Mouse (Mus musculus) erythroblast, adult 5-6 weeks (primary cell): ENCODE results near the gene Srgap3. TPM values are rescaled to one million over a fixed set of nuclear protein-coding genes. Genes with fewer than 3 reads are reported as not detected.

Experiments used
- ATAC-seq: replicated peaks from 2 replicates; pipeline ENCODE4 v1.8.0; 2016; ENCODE audit warnings: moderate number of reproducible peaks, mild to moderate bottlenecking, moderate TSS enrichment, inconsistent platforms; ENCODE audit not compliant: poor library complexity, low FRiP score, severe bottlenecking
- total RNA-seq, 2 experiments: library from RNA; stranded (forward) in 1 of 2; stranded (reverse) in 1 of 2; fragments of 150-400 nt in 1 of 2; fragments of 200-764, 138-1000 nt in 1 of 2; gene quantifications; 2 replicates each; pipeline versions ENCODE4 v1.2.3 to v1.2.4; 2015 to 2017; ENCODE audit warnings: low replicate concordance in 2 of 2

The Srgap3 gene
- total RNA-seq, 2 experiments from 2014 or later = 0.09 TPM; not detected in 1

DNA sequence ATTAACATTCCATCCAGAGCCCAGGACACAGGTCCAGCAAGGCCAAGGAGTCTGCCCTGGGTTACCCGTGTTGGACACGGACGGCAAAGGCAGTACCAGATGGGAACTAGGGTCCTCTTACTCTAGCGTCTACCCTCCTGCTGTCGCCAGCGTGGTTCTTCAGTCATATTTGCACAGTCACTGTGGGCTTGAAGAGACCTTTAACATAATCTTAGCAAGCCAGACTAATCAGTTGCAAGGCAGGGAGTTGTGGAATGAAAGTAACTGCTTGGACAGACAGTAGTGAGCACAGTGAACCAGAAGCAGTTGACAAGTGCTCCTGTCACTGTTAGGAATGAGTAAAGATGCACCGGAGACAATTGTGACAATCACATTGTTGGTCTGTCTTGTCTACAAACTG lies 173.3 kb downstream of the Srgap3 start:
- ATAC-seq = no peak

DNA sequence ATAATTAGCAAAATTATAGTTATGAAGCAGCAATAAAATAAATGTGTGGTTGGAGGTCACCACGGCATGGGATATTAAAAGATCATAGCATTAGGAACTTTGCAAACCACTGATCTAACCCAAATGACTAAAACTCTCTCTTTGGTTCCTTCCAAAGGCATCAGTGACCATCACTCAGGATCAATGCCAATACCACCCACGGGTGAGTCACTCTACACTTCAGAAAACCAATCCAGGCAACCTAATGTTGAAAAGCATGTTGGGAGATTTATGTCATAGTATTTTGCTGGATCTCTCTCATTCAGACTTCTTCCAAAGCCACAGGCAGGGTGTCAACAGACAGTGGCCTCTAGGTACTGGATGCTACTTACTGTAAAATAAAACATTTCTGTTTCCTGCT lies 176.1 kb downstream of the Srgap3 start:
- ATAC-seq = no peak

DNA sequence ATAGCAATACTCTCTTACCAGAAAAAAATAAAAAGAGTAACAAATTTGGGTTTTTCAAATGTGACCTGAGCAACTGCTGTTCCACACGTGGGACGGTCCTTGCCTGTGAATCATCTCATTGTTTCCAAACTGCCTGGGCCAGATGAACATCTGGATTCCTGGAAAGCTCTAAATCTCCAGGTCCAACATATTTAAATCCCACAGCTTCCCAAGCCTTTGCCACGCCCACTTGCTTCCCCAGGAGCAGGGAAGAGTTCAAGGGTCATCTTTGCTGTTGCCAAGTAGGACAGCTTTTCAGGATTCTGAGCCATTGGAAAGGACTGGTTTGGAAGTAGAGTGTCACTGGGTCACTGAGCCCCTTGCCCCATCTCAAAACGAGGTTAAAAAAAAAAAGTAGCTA lies 188.5 kb downstream of the Srgap3 start:
- no peak for ATAC-seq

DNA sequence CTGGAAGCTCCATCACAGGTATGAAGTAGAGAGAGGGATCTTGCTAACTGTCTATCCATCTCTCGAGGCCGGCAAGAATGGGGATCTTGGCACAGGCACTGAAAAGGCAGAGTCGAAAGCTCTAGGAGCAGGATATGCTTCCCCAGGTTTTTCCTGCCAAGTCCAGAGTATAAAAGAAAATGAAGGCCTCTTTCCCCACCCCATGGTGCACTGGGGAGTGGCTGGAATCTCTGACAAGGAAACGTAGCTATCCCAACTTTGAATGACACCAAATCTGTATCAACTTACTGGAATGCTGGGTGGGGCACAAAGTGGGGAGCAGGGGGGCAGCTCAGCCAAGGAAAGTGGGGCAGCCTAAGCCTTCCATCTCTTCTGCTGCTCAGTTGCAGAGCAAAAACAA lies 190.2 kb downstream of the Srgap3 start:
- ATAC-seq = no peak

DNA sequence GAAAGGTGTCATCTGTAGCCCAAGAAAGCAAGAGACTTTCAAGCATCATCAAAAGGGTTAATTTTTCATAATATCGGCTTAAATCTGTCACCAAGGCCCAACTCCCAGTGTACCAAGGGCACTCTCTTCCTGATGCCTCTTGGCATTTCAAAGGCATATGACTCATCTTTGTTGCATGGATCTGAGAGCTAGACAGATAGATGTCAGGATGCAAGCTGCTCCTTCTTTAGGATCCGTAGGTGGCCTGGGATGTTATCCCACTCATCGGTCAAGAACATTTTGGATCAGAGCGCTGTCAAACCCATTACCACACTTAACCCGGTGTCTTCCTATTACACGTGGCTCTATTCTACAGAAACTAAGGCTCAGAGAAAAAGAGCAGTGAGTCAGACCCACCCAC lies 192.1 kb downstream of the Srgap3 start:
- ATAC-seq = no peak

DNA sequence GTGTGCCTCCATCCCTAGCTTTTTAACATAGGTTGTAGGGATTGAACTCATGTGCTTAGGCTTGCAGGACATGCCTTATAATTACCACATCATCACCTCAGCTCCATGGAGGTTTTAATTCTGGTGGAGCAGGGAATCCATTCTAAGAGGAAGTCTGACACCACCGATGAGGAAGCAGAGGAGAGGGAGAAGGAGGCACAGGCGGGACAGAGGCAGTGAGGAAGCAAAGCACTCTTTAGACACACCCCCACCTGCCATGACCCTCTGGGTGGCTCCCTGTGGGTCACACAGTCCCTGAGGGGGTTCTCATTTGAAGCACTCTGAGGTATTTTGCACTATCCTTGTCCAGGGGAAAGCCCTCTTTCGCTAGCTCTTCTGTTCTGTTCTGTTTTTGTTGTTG lies 194.5 kb downstream of the Srgap3 start:
- ATAC-seq = no peak

DNA sequence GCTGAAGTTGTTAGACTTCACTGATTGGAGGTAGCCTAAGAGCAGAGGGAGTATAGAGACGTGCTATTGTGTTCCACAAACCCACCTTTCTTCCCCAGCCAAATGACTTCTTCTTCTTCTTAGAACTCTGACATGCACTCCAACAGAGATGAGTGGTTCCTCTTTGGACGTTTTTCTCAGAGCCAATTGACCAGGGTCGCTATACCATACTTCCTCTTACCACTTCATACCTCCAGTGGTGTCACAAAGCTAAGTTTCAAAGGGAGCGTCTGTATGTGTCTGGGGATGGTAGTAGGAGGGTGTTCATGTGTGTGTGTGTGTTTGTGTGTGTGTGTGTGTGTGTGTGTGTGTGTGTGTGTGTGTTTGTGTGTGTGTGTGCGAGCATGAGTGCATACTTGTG lies 195.1 kb downstream of the Srgap3 start:
- ATAC-seq = no peak

DNA sequence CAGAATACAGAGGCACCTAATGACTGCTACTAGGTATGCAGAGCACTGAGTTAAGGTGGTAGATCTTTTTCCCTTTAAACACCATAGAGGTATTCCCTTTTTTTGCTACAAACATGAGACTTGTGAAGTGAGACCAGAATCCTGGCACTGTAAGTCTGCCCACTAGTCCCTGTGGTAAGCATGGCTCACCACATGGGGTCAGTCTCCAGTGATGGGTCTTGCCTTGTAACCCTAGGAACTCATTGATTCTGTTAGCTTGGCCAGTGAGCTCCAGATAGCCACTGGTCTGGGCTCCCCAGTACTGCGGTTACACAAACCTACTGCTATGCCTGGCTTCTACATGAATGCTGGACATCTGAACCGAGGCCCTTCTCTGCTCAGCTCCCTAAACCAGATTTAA lies 204.8 kb downstream of the Srgap3 start:
- no peak for ATAC-seq

DNA sequence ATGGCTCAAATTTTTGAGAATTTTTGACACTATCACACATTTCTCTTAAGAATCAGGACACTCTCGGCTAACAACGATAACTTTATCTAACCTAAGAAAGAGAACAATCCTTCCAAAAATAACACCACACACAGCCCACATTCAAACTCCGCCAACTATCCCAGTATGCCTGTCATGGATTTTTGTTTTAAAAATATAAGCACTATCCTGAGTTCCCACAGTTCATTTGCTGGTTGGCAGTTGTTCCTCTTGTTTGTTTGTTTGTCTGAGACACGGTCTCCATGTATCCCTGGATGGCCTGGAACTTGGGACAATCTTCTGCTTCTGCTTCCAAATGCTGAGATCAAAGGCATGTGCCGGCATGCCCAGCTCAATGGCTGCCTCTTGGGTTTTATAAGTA lies 205.3 kb downstream of the Srgap3 start:
- no peak for ATAC-seq

DNA sequence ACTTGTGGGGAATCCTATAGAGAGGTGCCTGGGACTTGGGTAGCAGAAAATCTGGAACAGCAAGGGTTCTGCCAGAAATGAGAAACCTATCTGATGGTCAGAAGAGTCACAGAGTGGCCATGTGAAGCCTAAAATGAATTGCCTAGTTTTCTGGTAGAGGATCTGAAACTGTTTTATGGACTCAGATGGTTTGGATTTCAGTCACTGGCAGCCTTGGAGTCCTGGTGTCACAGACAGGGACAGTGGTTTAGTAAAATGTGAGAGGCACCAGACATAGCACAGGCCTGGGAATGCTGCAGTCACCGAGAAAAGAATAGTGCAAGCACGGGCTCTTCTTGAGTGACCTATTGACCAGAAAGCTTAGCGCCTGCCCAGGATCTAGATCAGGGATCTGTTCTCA lies 207.4 kb downstream of the Srgap3 start:
- no peak for ATAC-seq

DNA sequence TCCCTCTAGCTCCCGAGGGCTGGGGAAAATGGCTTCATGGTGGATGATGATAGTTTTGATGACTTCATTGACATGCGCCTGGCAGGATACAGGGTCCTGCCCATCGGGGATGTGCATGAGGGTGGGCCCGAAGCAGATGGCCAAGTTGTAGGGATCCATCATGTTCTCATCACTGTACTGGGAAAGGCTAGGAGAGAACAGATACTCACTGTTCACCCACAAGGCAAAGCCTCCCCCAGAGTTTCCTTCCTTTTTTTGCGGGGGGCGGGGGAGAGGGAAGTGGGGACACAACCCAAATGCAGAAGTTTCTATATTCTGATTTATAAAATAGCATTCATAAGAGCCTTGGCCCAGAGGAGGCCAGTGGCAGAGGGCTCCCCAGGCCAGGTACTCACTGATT lies 208.1 kb downstream of the Srgap3 start:
- no peak for ATAC-seq

DNA sequence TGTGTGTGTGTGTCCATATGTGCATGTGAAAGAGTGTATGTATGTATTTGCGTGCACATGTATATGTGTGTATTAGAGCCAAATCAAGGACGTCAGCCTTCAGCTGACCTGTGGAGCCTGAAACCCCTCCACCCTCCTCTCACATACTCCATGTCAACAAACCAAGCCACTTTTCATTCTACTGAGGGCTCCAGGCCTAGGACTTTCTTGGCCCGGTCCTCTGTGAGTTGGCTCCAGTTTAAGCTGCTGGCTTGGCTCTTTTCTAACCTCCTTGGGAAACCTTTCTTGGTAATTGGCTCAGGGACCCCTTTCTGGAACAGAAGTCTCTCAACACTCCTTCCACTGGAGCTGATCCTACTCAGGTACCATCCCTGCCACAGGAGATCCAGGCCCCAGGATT lies 210.6 kb downstream of the Srgap3 start:
- no peak for ATAC-seq

DNA sequence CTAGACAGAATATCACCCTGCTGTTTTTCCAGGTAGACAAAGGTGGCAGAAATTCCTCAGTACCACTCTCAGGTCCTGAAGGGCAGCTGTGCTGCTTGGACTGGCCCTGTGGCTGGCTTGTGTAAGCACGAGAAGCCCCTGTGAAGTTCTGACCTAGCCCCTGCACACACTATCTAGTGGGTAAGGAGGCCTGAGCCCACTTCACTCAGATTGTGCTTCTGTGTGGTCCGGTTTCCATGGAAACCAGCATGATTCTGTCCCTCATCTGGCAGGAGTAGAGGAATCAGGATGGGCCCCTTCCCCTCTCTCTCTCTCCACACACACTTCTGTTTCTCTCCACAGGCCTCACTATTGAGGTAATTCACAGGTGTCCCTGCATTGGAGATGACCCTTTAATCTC lies 212.0 kb downstream of the Srgap3 start:
- no peak for ATAC-seq

DNA sequence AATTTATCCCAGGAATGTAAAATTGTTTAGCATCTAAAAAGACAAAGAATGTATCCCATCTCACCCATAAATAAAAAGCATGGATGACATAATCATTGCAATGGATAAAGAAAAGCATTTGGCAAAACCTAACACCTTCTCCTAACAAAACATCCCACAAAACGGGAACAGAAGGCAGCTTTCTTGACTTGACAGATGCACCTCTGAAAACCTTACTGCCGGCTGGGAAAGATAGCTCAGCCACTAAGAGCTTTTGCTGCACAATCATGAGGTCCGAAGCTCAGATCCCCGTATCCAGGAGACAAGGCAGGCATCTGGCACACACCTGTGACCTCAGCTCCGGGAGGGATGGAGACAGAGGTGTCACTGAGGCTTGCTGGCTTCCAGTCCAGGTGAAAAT lies 213.1 kb downstream of the Srgap3 start:
- no peak for ATAC-seq

DNA sequence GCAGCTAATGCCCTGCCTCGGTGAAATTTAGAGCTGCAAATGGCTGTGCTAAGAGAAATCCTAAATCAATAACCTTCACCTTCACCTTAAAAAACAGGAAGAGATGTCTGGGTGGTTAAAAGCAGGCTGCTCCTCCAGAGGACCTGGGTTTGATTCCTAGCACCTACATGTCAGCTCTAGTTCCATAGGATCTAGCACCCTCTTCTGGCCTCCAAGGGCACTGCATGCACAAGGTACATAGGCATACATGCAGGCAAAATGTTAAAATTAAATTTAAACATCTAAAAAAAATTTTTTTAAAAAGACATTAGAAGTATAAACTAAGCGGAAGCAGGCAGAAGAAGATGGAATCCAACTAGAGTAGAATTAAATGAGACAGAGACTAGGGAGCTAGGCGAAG lies 214.6 kb downstream of the Srgap3 start:
- ATAC-seq = no peak

DNA sequence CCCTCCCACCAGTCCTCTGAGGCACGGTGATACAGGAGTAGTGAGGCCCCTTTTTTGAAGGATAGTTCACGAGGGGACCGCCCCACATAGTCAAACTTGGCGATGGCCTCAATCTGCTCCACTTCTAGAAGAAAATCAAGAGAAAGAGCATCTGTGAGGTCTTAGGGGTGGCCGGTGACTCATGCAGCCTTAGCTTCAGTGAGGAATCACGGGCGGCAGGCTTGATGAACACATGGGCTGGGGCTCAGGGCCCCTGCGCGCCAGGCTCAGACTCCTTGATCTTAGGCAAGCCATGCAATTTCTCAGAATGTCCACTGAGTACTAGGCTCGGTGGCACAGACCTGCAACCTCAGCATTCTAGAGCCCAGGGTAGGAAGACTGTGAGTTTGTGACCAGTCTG lies 215.7 kb downstream of the Srgap3 start:
- ATAC-seq = no peak

DNA sequence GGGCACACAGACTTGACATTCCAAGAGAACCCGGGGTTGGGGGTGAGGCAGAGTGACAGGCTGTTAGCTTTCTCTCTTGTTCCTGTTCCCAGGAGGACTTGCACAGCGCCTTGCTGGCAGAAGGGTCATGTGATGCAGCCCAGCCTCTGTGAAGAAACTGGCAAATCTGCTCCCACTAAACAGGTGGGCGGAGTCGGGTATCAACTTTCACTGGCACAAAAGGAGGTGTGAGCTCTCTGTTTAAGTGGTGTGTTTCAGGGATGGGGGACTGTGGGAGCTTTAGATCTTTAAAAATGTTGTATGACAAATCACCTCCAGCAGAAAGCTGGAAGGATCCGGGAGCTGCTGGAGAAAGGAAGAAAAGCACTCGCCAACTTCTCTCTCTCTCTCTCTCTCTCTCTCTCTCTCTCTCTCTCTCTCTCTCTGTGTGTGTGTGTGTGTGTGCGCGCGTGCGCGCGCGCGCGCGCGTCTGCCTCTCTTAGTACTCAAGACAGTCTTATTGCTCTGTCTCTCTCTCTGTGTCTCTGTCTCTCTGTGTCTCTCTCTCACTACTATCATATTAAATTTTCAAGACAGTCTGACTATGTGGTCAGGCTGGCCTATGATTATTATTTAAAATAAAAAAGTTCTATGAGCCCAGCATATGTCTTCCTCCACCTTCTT lies 218.2 kb downstream of the Srgap3 start:
- no peak for ATAC-seq

DNA sequence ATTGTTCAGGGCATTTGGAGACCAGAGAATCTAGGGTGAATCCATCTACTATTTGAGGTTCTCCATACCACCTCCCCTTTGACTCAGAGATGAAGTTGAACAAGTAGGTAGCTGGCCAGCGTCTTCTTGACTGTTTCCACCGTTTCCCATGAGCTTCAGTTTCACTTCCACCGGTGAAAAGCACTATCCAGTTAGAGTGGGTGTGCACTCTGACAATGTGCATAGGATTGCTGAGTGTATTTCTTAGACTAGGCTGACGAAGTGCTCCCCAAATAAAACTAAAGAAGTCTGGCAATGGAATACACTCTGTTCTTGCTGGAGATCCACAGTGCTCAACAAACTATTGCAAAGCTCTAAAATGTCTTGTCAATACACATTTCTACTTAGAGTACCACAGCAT lies 221.6 kb downstream of the Srgap3 start:
- no peak for ATAC-seq

DNA sequence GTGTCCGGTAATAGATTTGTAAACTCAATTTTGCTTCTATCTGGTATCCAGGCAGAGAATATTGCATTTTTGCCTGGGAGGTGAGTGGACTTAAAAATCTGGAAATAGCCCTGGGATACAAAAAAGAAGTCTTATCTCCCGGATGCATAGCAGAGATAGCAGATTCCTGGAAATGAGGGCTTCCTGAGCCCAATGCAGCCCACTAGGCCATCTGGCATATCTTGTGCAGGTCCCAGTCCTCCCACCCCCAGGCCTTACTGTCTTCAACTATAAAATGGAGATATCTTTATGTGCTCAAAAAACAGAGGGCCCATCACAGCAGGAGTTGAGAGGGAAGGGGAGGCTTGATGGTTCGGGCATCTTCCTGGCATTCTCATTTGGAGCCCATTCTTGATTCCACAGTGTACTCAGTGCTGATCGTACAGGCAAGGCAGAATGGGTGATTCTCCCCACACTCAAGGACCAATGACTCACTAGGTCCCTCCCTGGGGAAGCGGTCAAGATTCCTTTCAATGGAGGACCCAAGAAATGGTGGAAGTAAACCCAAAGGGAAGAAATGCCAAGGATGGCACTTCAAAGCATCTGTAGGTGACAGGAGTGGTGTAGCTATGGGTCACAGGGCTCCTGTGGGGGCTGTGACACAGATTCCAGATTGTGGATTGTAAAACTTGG lies 226.5 kb downstream of the Srgap3 start:
- ATAC-seq = no peak

DNA sequence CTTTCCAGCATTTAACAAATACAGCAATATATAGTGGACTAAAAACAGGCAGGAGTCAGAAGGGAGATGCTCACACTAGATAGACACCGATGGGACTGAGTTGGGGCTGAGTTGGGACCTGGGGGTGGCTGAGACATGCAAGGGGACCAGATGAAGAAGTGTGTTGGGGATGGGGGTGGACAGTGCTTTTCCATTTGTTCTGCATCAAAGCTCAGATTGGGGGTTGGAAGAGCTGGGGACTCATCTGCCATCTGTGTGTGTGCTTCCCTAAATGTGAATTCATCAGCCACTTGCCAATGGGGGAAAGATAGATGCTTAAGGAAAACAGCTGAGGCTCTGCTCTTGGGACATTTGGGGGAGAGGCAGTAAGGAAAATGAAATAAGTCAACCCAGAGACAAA lies 227.1 kb downstream of the Srgap3 start:
- ATAC-seq = no peak

DNA sequence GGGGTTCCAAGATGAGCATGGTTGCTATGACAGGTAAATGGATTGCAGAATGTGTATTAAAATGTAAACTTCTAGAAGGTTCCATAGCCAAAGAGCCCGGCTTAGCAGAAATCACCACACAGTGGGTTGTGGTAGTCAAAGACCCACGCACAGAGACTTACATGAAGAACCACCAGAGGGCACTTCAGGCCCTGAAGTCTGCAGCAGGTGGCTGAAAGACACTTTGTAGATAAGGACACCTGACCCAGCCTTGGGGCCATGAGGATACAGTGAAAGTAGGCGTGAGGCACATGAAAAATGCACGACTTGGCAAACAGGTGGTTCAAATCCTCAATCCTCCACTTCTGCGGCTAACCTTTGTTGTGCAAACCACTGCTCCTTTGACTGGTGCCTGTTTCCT lies 229.9 kb downstream of the Srgap3 start:
- no peak for ATAC-seq

DNA sequence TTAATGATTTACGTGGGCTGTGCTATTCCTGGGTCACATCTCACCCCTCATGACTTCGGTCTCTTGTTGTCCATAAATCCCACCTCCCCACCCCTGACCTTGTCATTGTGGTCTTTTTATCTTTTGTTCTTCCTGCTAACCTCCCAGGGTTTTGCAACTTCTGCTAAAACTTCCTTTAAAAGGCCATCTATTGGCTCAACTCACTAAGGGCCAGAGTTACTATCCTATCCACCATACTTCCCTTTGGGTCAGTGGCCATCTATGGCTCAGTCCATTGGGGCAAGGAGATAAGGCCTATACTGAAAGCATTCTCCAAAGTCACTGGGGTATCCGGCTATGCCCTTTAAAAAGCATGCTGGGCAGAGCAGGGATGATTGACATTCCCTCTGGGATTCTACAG lies 233.1 kb downstream of the Srgap3 start:
- no peak for ATAC-seq
